In the genomic region with DNA sequence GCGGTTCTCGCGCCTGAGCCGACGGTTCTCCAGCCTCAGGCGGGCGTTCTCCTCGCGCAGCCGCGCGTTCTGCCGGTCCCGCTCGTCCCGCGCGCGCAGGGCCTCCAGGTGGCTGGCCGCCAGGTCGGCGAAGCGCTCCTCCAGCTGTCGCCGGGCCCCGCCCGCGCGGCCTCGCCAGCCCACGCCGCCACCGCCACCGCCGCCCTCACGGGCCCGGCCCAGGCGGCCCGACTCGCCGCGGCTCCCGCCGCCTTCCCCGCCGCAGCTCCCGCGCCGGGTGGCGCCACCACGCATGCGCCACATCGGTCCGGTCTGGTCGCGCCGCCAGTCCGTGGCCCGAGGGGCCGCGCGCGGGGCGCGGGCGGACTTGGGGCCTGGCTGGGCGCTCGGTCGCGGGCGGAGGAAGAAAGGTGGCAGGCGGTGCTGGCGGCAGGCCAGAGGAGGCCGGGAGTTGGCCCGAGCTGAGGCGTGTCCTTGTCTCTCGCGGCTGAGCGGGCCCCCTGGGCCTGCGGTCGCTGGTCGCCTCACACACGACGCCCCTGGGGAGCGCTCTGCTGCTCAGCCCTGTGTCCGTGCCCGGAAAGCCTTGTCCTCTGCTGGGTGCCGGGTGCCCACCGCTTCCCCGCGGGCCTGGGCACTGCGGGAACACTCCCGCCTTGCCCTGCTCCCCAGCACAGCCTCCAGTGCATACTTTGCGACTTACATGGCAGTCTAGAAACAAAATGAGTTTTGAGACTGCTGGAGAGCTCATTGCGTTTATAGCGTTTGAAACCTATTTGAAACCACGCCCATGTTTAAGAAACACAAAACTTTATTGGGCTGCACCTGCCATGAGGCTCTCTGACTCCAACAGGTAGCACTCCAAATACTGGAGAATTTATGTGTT, we compare ENCODE assay signal across 8 mouse cellular contexts. TPM values are rescaled to one million over a fixed set of nuclear protein-coding genes. Genes with fewer than 3 reads are reported as not detected.
A peak's percentile ranks its signal among the peaks of the same experiment; 100 is the strongest.
DNase-seq lines count a peak whose midpoint lies in the region; ATAC-seq and TF ChIP-seq lines count a peak whose summit lies in the region.

A gene (minus strand): TSS at position 394 of the 886 bp plus-strand sequence.

- H3K9ac ChIP-seq in forebrain, embryonic 16.5 days (replicated peaks; ENCODE audit: low read depth, low read length), result peak within 1 kb of the TSS; percentile 96
- H3K9ac ChIP-seq in neural tube, embryonic 15.5 days (replicated peaks), result peak within 1 kb of the TSS; percentile 95

- H3K27me3 ChIP-seq in G1E (ENCODE audit: insufficient read depth, low read length), result no peaks in the 10 kb centered on the region
- no peaks in the 10 kb centered on the region for H3K27me3 ChIP-seq in forebrain, embryonic 16.5 days (replicated peaks; ENCODE audit: control insufficient read depth, insufficient read depth, low read length)
- H3K27me3 ChIP-seq in neural tube, embryonic 15.5 days (replicated peaks), result no peaks in the 10 kb centered on the region

- H3K4me3 ChIP-seq in G1E (ENCODE audit: low read depth, low read length), result peak within 1 kb of the TSS; percentile 75
- H3K4me3 ChIP-seq in forebrain, embryonic 16.5 days (replicated peaks; ENCODE audit: low read length), result peak within 1 kb of the TSS; percentile 84
- peak within 1 kb of the TSS; percentile 86 for H3K4me3 ChIP-seq in layer of hippocampus, adult 2 months
- H3K4me3 ChIP-seq in lung, adult 2 months (replicated peaks; ENCODE audit: extremely low read depth, low read depth, low read length), result peak within 1 kb of the TSS; percentile 70
- H3K4me3 ChIP-seq in neural tube, embryonic 15.5 days (replicated peaks), result peak within 1 kb of the TSS; percentile 80

- no peaks in the 10 kb centered on the region for H3K36me3 ChIP-seq in G1E (replicated peaks)
- H3K36me3 ChIP-seq in forebrain, embryonic 16.5 days (ENCODE audit: control insufficient read depth, insufficient read depth), result no peaks in the 10 kb centered on the region
- no peaks in the 10 kb centered on the region for H3K36me3 ChIP-seq in neural tube, embryonic 15.5 days

- WGBS in forebrain, embryonic 16.5 days, result under 1% methylated on average over 84 of the region's 97 CpGs
- 1% methylated on average over 97 of the region's 97 CpGs for WGBS in lung, adult 2 months
- WGBS in neural tube, embryonic 15.5 days, result under 1% methylated on average over 93 of the region's 97 CpGs

- peak; percentile 54 for DNase-seq in G1E (ENCODE audit: low spot score)
- peak; percentile 83 for DNase-seq in cerebellum, adult 11-12 months
- DNase-seq in heart, postnatal 36 days, result peak; percentile 84 to 86
- peak; percentile 48 to 63 for DNase-seq in layer of hippocampus, adult 2 months (ENCODE audit: low spot score in 2 of 2)
- peak; percentile 80 for DNase-seq in lung, adult 2 months
- DNase-seq in thymus, postnatal 0 days (ENCODE audit: low spot score), result peak; percentile 43

- peaks cover 8% of the 10 kb centered on the region for H3K4me1 ChIP-seq in G1E (ENCODE audit: insufficient read depth, low read depth, low read length)
- peaks cover 7% of the 10 kb centered on the region for H3K4me1 ChIP-seq in forebrain, embryonic 16.5 days (replicated peaks; ENCODE audit: control insufficient read depth, insufficient read depth, low read length)
- no peaks in the 10 kb centered on the region for H3K4me1 ChIP-seq in lung, adult 2 months (ENCODE audit: control insufficient read depth, insufficient read depth, low read length)
- H3K4me1 ChIP-seq in neural tube, embryonic 15.5 days, result peaks cover 4% of the 10 kb centered on the region; the same call in 1 of the 2 replicates

- 0 out of 2 replicates have a peak, but pooled peaks have one; percentile 23 for ATAC-seq in G1E (ENCODE audit: extremely low read depth, insufficient number of reproducible peaks, low FRiP score, poor library complexity, severe bottlenecking)
- ATAC-seq in forebrain, embryonic 16.5 days, result peak; percentile 92
- ATAC-seq in neural tube, embryonic 15.5 days (ENCODE audit: low FRiP score), result peak; percentile 94

- peak within 1 kb of the TSS; percentile 91 for H3K27ac ChIP-seq in forebrain, embryonic 16.5 days (ENCODE audit: low read length)
- peak within 1 kb of the TSS; percentile 94 for H3K27ac ChIP-seq in layer of hippocampus, adult 2 months
- peak within 1 kb of the TSS; percentile 96 for H3K27ac ChIP-seq in neural tube, embryonic 15.5 days (replicated peaks)

- intact Hi-C loops in heart, postnatal 36 days (cut with DNase I), result no loop called here

- TF ChIP-seq POLR2A in lung, adult 2 months (IDR thresholded peaks at IDR 0.05; ENCODE audit: borderline replicate concordance, extremely low read depth, low read depth, low read length), result no peak

- peaks cover 10% of the 10 kb centered on the region for H3K9me3 ChIP-seq in G1E (replicated peaks)
- H3K9me3 ChIP-seq in forebrain, embryonic 16.5 days (ENCODE audit: control insufficient read depth, low read length), result no peaks in the 10 kb centered on the region
- H3K9me3 ChIP-seq in neural tube, embryonic 15.5 days (replicated peaks), result no peaks in the 10 kb centered on the region

- H3K4me2 ChIP-seq in forebrain, embryonic 16.5 days (ENCODE audit: low read length), result peak within 1 kb of the TSS; percentile 91
- peak within 1 kb of the TSS; percentile 94 for H3K4me2 ChIP-seq in neural tube, embryonic 15.5 days

- no peak for TF ChIP-seq CTCF in G1E (IDR thresholded peaks at IDR 0.05; ENCODE audit: low read depth, low read length)
- no peak for TF ChIP-seq CTCF in layer of hippocampus, adult 2 months (conservative IDR thresholded peaks at IDR 0.05)
- no peak for TF ChIP-seq CTCF in lung, adult 2 months (IDR thresholded peaks at IDR 0.05; ENCODE audit: insufficient read depth, low read length)

RNA-seq across cellular contexts. Expression of the gene that starts here (rescaled TPM):
- 3.0 and 6.3 TPM in 2 replicates for total RNA-seq in G1E (2014; fragmentation: Nextera tagmentation)
- total RNA-seq in G1E (2017), result 2.7 and 4.8 TPM in 2 replicates
- polyA plus RNA-seq in G1E (2012), result 9.9 and 13.5 TPM in 2 replicates
- polyA plus RNA-seq in forebrain, embryonic 16.5 days (2015; fragmentation: Nextera tagmentation; extraction: Ambion mirVana), result 3.6 and 5.0 TPM in 2 replicates
- total RNA-seq in heart, postnatal 36 days (2021), result 1 to 10 TPM; 3.8 to 4.4 TPM
- 10 to 100 TPM; 11.4 to 11.5 TPM for total RNA-seq in layer of hippocampus, adult 2 months (2021)
- polyA plus RNA-seq in lung, adult 2 months (2012; rRNA removed), result 5.5 and 9.1 TPM in 2 replicates
- 12.3 and 15.3 TPM in 2 replicates for polyA plus RNA-seq in neural tube, embryonic 15.5 days (2015; fragmentation: Nextera tagmentation; extraction: Ambion mirVana)
- polyA plus RNA-seq in thymus, postnatal 0 days (2015; fragmentation: Nextera tagmentation; extraction: Ambion mirVana), result 2.9 and 3.3 TPM in 2 replicates

Comparison
In these comparisons a context has a peak if more than half of its experiments do, and no peak if none do; other contexts are left out.
1. Peak in every context shown above with its lines: DNase-seq, ATAC-seq, H3K4me3 ChIP-seq and H3K27ac ChIP-seq.
2. ATAC-seq: peak in every context shown above with its lines; median percentile 94 in neural tube, embryonic 15.5 days; 92 in forebrain, embryonic 16.5 days; 23 in G1E.